Mouse (Mus musculus): ENCODE measurements around the gene Uox. TPM values are rescaled to one million over a fixed set of nuclear protein-coding genes. Genes with fewer than 3 reads are reported as not detected.

The Uox gene
- total RNA-seq (2023): not detected

GRCm38 (mm10) chr3:146570148-146570782 lies at the start of gene Uox:
Uox (plus strand) TSS chr3:146570426.

DNA sequence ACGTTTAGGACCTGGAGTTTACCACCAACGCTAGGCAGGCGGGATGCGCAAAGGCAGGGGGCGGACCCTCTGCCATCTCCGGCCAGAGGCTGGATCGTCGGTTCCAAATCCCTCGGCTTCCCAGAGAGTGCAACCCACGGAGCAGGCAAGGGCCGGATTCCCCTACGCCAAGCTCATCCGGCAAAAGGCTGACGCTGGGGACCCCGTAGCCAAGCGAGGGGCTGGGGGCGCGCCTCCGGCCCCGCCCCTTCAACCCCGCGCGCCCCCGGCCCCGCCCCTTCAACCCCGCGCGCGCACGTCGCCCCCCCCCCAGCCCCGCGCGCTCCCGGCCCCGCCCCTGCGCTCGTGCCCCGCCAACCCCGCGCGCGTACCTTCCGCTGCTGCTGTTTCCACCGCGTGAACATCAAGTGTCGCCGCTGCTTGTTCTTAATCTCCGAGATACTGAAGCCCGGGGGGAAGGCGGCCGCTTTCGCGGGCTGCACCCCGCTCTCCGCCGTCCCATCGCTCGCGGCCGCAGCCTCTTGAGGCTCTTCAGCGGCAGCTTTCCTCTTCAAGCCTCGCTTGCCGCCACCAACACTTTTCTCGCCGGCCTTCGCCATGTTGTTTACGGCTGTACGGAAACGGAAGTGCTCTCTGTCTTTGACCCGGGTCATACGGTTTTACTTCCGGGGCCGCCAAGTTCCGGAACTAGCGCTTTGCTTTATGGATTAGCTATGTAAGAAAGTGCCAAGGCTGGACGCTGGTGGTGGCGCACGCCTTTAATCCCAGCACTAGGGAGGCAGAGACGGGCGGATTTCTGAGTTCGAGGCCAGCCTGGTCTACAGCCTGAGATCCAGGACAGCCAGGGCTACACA lies 49.2 kb upstream of the Uox start, which contains the start of gene Rpf1:
TSS of gene Rpf1 (minus strand) at position 632 of the 854 bp plus-strand sequence.

GRCm38 (mm10) chr3:146615496-146615895 lies 45.3 kb downstream of the Uox start, which contains the start of gene Dnase2b:
Dnase2b (minus strand) TSS chr3:146615596.

DNA sequence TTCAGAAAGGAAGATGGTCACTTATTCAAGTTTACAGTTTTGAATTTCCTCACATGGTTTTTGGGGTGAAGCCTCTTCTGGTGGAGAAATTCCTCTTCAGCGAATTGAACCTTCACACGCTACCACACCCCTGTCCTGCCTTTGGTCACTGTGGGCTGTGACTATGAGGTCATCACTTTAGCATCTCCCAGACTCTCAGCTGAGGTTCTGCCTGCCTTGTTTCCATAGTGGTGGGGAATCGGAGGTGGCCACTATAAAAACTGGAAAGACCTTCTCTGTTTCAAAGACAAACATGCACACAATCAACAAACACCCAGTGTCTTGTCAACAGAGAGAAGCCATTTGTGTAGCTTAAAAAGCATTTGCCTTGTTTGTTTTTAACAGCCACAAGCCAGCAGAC lies 81.0 kb downstream of the Uox start, which contains the start of gene 4930503B20Rik:
TSS of gene 4930503B20Rik (minus strand) at position 101 of the 400 bp plus-strand sequence.

Other genes with a start within 250 kb of the Uox start
- gene Ssx2ip, start 165.8 kb upstream of the Uox start, total RNA-seq (2023): 10 to 100 TPM in 1 of 2 experiments, 1 to 10 TPM in 1; 7.7 to 10.9 TPM
- gene Ctbs, start 120.6 kb upstream of the Uox start, total RNA-seq (2023): 10 to 100 TPM; 25.1 to 25.9 TPM
- gene Spata1, start 70.7 kb upstream of the Uox start, total RNA-seq (2023): 1 to 10 TPM; 5.3 to 6.1 TPM
- gene Gng5, start 70.6 kb upstream of the Uox start, total RNA-seq (2023): 100 to 1,000 TPM; 288 to 291 TPM
- 10 to 100 TPM; 34.3 to 47.7 TPM for gene Rpf1, start 49.0 kb upstream of the Uox start, total RNA-seq (2023)
- gene Dnase2b, start 45.2 kb downstream of the Uox start, total RNA-seq (2023): not detected
- gene 4930503B20Rik, start 80.9 kb downstream of the Uox start, total RNA-seq (2023): not detected
- gene Samd13, start 115.2 kb downstream of the Uox start, total RNA-seq (2023): 1 to 10 TPM in 1 of 2 experiments, not detected in 1; 1.1 TPM
- 10 to 100 TPM; 44.4 to 48.7 TPM for gene Prkacb, start 242.6 kb downstream of the Uox start, total RNA-seq (2023)